Mouse (Mus musculus): ENCODE results near the gene Dnah1.

DNA sequence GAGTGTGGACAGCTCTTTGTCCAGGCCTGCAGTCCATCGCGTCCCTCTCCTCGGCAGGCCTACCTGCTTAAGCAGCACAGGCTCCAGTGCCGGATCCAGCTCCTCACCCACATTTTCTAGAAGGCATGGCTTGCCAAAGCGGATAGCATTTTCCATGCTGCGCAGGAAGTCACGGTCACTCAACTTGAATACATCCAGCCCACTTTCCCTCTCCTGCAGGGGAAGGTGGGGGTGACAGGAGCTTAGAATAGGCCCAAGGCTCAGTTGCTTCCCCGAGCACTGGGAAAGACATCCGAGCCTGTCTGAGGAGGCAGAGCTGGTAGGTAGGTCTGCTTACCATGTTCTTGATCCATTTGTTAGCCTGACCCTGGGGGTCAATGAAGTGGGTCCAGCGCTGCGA lies 56.0 kb downstream of the Dnah1 start:
- no peak for TF ChIP-seq EP300 (IDR thresholded peaks at IDR 0.05)
- no peak for TF ChIP-seq CTCF (IDR thresholded peaks at IDR 0.05)

Data from lung, postnatal 0 days (tissue).